Mouse (Mus musculus) forebrain, postnatal 0 days (tissue): ENCODE measurements around the gene Aes. TPM values are rescaled to one million over a fixed set of nuclear protein-coding genes. Genes with fewer than 3 reads are reported as not detected.

Experiments used
- ATAC-seq: fragments of 200-750 bp; cut with Nextera tagmentation; 2 replicates; pipeline ENCODE4 v1.8.0; 2017; ENCODE audit warnings: mild to moderate bottlenecking, moderate library complexity
- DNase-seq: peaks from one replicate; pipeline ENCODE4 v3.0.0-alpha.2; 2015
- H3K27ac ChIP-seq: fragments of 300-500 bp; sonication (generic); 2 replicates; pipeline ENCODE4 v1.5.1; 2014; ENCODE audit warnings: low read depth, mild to moderate bottlenecking, antibody characterized with exemption, low read length, moderate library complexity, mixed read lengths
- H3K27me3 ChIP-seq: fragments of 300-500 bp; sonication (generic); 2 replicates; pipeline ENCODE4 v1.6.1; 2014; ENCODE audit warnings: mild to moderate bottlenecking, low read length, mixed read lengths; ENCODE audit not compliant: insufficient read depth
- H3K36me3 ChIP-seq: fragments of 300-500 bp; sonication (generic); 2 replicates; pipeline ENCODE4 v1.6.1; 2014; ENCODE audit warnings: mild to moderate bottlenecking, moderate library complexity; ENCODE audit not compliant: insufficient read depth
- H3K4me1 ChIP-seq: fragments of 300-500 bp; sonication (generic); 2 replicates; pipeline ENCODE4 v1.6.1; 2014; ENCODE audit warnings: antibody characterized with exemption; ENCODE audit not compliant: insufficient read depth
- H3K4me2 ChIP-seq: fragments of 300-500 bp; sonication (generic); 2 replicates; pipeline ENCODE4 v1.6.1; 2014; ENCODE audit warnings: low read depth, mild to moderate bottlenecking, moderate library complexity
- H3K4me3 ChIP-seq: fragments of 300-500 bp; sonication (generic); 2 replicates; pipeline ENCODE4 v1.5.1; 2014; ENCODE audit warnings: low read depth, low read length, mixed read lengths
- H3K9ac ChIP-seq: fragments of 300-500 bp; sonication (generic); 2 replicates; pipeline ENCODE4 v1.6.1; 2014; ENCODE audit warnings: mild to moderate bottlenecking
- H3K9me3 ChIP-seq: fragments of 300-500 bp; sonication (generic); 2 replicates; pipeline ENCODE4 v1.6.1; 2016; ENCODE audit warnings: low read length
- CTCF ChIP-seq: sonication (generic); IDR thresholded peaks from 2 replicates; pipeline ENCODE4 v1.5.1; 2016; ENCODE audit warnings: antibody characterized with exemption, control low read depth, low read depth
- WGBS: fragments of 180-500 bp; shearing (Covaris S2); extraction: QIAGEN DNeasy Blood & Tissue Kit; methylation state at CpG from one replicate; pipeline ENCODE4 v1.1.7; 2014; 5-methylcytosine and 5-hydroxymethylcytosine counted together
- polyA plus RNA-seq: library from polyadenylated mRNA; unstranded; fragments of >200 nt; fragmentation: Nextera tagmentation; extraction: Ambion mirVana; gene quantifications from 2 replicates; pipeline ENCODE4 v1.2.1, GENCODE M21; 2015
- total RNA-seq: library from RNA; depleted of rRNA; stranded (reverse); fragments of >200 nt; gene quantifications from 2 replicates; pipeline ENCODE4 v1.2.3, GENCODE M21; 2014; rRNA removed

The Aes gene
- total RNA-seq, result 450 and 455 TPM in 2 replicates
- 752 and 802 TPM in 2 replicates for polyA plus RNA-seq

- peak; percentile 79 for ATAC-seq
- peaks cover 5% of the 10 kb centered on the region for H3K4me1 ChIP-seq
- TF ChIP-seq CTCF, result no peak
Measured at GRCm38 (mm10) chr10:81559163-81559626, at the start of gene Aes. TSS of gene Aes (plus strand) at chr10:81559488.

GRCm38 (mm10) chr10:81510246-81510810 is 49.0 kb upstream of the Aes start:
- Histone ChIP-seq H3K4me1 (no peaks in the 10 kb centered on the region), H3K36me3 (no peaks in the 10 kb centered on the region), H3K9ac (no peak overlapping the region), H3K4me2 (no peak overlapping the region), H3K9me3 (no peaks in the 10 kb centered on the region), H3K27ac (no peak overlapping the region), H3K27me3 (no peaks in the 10 kb centered on the region), H3K4me3 (no peak overlapping the region)
- ATAC-seq, result no peak
- TF ChIP-seq CTCF, result no peak
- WGBS, result 81% methylated on average over 14 of the region's 14 CpGs
- DNase-seq, result no peak

More at GRCm38 (mm10) chr10:81559163-81559626, at the start of gene Aes:
- Histone ChIP-seq H3K27me3 (no peaks in the 10 kb centered on the region), H3K36me3 (peaks cover 6% of the 10 kb centered on the region; the same call in 1 of the 2 replicates), H3K9ac (peak within 1 kb of the TSS; percentile 93), H3K27ac (peak within 1 kb of the TSS; percentile 87), H3K4me3 (peak within 1 kb of the TSS; percentile 76), H3K4me2 (peak within 1 kb of the TSS; percentile 88), H3K9me3 (no peaks in the 10 kb centered on the region)
- 1% methylated on average over 33 of the region's 53 CpGs for WGBS
- DNase-seq, result peak; percentile 61

GRCm38 (mm10) chr10:81513798-81514197 is 45.5 kb upstream of the Aes start:
- Histone ChIP-seq H3K36me3 (no peaks in the 10 kb centered on the region), H3K4me3 (no peak overlapping the region), H3K27ac (no peak overlapping the region), H3K9ac (no peak overlapping the region), H3K4me2 (no peak overlapping the region), H3K27me3 (no peaks in the 10 kb centered on the region), H3K4me1 (no peaks in the 10 kb centered on the region), H3K9me3 (no peaks in the 10 kb centered on the region)
- WGBS, result 86% methylated on average over 5 of the region's 5 CpGs
- no peak for ATAC-seq
- no peak for DNase-seq
- TF ChIP-seq CTCF, result no peak

DNA sequence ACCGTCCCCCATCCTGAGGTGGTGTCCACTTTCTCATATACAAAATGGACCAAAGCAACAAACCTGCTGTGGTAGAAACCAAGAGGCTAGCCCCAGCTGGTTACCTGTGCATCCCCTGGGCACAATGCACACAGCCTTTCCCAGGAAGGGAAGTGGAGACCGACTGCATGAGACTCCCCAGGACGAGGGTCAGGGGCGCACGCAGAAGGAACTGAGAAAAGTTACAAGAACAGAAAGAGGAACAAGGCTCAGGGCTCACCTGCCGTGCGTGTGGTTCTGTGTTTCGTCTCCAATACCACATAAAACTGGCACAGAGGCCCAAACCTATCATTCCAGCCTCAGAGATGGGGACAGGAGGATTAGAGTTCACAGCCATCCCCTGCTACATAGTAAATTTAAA is 42.1 kb upstream of the Aes start:
- no peaks in the 10 kb centered on the region for H3K9me3 ChIP-seq
- DNase-seq (no peak), ATAC-seq (no peak)
- H3K27me3 ChIP-seq, result no peaks in the 10 kb centered on the region
- H3K4me1 ChIP-seq, result no peaks in the 10 kb centered on the region
- no peak overlapping the region for H3K27ac ChIP-seq
- 74% methylated on average over 8 of the region's 8 CpGs for WGBS
- no peak for TF ChIP-seq CTCF
- H3K4me3 ChIP-seq, result no peak overlapping the region
- no peak overlapping the region for H3K9ac ChIP-seq
- H3K36me3 ChIP-seq, result no peaks in the 10 kb centered on the region
- no peak overlapping the region for H3K4me2 ChIP-seq

GRCm38 (mm10) chr10:81518546-81518945 is 40.7 kb upstream of the Aes start:
- 15% methylated on average over 4 of the region's 4 CpGs for WGBS
- DNase-seq (peak; percentile 60), ATAC-seq (peak; percentile 23; the same call in 1 of the 2 replicates)
- H3K27me3 ChIP-seq, result no peaks in the 10 kb centered on the region
- no peak overlapping the region for H3K4me2 ChIP-seq
- H3K4me3 ChIP-seq, result no peak overlapping the region
- TF ChIP-seq CTCF, result peak; percentile 77
- H3K9me3 ChIP-seq, result no peaks in the 10 kb centered on the region
- H3K9ac ChIP-seq, result no peak overlapping the region
- no peaks in the 10 kb centered on the region for H3K36me3 ChIP-seq
- no peaks in the 10 kb centered on the region for H3K4me1 ChIP-seq
- H3K27ac ChIP-seq, result no peak overlapping the region

DNA sequence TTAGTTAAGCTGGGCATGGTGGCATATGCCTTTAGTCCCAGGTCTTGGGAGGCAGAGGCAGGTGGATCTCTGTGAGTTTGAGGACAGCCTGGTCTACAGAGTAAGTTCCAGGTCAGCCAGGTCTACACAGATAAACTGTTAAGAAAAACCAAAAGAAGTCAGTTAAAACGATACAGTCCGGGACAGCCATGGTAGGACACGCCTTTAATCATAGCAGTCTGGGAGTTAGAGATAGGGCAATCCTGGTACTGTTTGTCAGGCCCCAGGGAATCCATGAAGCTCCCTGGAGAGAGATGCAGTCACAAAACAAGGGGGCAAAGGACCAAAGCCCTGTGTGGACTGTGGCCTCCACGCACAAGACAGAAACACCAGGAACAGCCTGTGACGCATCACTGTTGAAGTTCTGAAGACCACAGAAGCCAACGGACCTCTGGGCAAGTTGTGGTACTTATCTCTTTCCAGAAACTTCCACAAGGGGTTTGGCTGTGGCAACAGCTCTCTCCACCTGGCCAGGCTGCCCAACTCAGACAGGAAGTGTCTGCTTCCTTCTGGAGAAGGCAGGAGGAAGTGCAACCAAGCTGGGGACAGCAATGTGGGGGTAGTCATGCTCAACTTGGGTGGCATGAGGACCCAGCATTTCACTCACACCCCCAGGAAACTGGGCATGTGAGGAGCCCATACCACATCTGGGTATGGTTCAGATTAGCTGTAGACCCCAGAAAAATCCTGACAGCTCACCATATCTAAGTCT is 39.9 kb upstream of the Aes start:
- Histone ChIP-seq H3K9me3 (no peaks in the 10 kb centered on the region), H3K36me3 (no peaks in the 10 kb centered on the region), H3K4me1 (no peaks in the 10 kb centered on the region), H3K27me3 (no peaks in the 10 kb centered on the region), H3K4me3 (no peak overlapping the region), H3K4me2 (no peak overlapping the region), H3K9ac (no peak overlapping the region), H3K27ac (no peak overlapping the region)
- 89% methylated on average over 6 of the region's 6 CpGs for WGBS
- ATAC-seq (no peak), DNase-seq (no peak)
- no peak for TF ChIP-seq CTCF

GRCm38 (mm10) chr10:81519978-81520365 is 39.3 kb upstream of the Aes start:
- Histone ChIP-seq H3K4me2 (no peak overlapping the region), H3K4me1 (no peaks in the 10 kb centered on the region), H3K9ac (no peak overlapping the region), H3K27ac (no peak overlapping the region), H3K4me3 (no peak overlapping the region), H3K36me3 (no peaks in the 10 kb centered on the region), H3K9me3 (no peaks in the 10 kb centered on the region), H3K27me3 (no peaks in the 10 kb centered on the region)
- TF ChIP-seq CTCF, result no peak
- no peak for DNase-seq
- no peak for ATAC-seq
- 76% methylated on average over 3 of the region's 3 CpGs for WGBS
